Mouse (Mus musculus) heart, postnatal 25 days (tissue): Measurements from ENCODE around the gene Glyr1. TPM values are rescaled to one million over a fixed set of nuclear protein-coding genes. Genes with fewer than 3 reads are reported as not detected.

Experiments
- DNase-seq: peaks from one replicate; pipeline ENCODE4 v3.0.0; 2022; ENCODE audit warnings: low spot score
- intact Hi-C: fragments of 180-260 bp; cut with DNase I; formaldehyde crosslinking; loops from one replicate; pipeline ENCODE4 v1.15.1; 2025
- total RNA-seq, 2 experiments: library from RNA; stranded (reverse); gene quantifications; 2 replicates each; pipeline ENCODE4 v1.2.3; 2021

Gene Glyr1
- total RNA-seq, 2 experiments from 2014 or later, result 42.4 to 46.8 TPM

- intact Hi-C loops, result loop anchor here (5.0 kb wide), 1 partner anchor 46 kb away; no protein-coding TSS in a partner anchor
- DNase-seq, result peak; percentile 98
These were observed 36.4 kb downstream of the Glyr1 start, which contains the start of gene Rogdi for GRCm38 (mm10) chr16:5013054-5013838. Gene Rogdi (minus strand): TSS chr16:5013553.

GRCm38 (mm10) chr16:5012036-5013005, 37.3 kb downstream of the Glyr1 start:
- no peak for DNase-seq
- intact Hi-C loops, result loop anchor here (5.0 kb wide), 1 partner anchor 45 kb away; no protein-coding TSS in a partner anchor

- no peak for DNase-seq
- intact Hi-C loops, result loop anchor here (5.0 kb wide), 1 partner anchor 44 kb away; no protein-coding TSS in a partner anchor
These were observed 38.4 kb downstream of the Glyr1 start for GRCm38 (mm10) chr16:5011285-5011684.

GRCm38 (mm10) chr16:5010371-5010935, 39.2 kb downstream of the Glyr1 start:
- DNase-seq, result no peak

DNA sequence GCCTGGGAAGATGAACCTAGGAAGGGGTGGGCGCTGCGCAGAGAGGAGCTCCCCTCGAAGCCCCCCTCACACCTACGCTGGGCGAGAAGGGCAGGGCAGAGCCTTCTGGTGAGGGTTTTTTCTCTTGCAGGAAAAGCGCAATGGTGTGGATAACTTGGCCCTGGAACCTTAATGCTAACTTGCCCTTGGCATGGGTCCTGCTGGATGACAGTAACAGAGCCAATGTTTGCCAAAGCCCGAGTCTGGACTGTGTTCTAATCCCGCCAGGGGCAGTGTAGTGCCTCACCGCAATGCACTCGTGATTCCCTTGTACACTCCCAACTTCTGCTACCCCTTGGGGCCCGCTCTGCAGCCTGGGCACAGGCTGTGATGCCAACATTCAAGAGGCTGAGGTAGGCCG, 41.6 kb downstream of the Glyr1 start:
- intact Hi-C loops, result no loop called here
- DNase-seq, result no peak

More at GRCm38 (mm10) chr16:5010371-5010935, 39.2 kb downstream of the Glyr1 start:
- intact Hi-C loops, result loop anchor here (5.0 kb wide), 1 partner anchor 43 kb away; no protein-coding TSS in a partner anchor

DNA sequence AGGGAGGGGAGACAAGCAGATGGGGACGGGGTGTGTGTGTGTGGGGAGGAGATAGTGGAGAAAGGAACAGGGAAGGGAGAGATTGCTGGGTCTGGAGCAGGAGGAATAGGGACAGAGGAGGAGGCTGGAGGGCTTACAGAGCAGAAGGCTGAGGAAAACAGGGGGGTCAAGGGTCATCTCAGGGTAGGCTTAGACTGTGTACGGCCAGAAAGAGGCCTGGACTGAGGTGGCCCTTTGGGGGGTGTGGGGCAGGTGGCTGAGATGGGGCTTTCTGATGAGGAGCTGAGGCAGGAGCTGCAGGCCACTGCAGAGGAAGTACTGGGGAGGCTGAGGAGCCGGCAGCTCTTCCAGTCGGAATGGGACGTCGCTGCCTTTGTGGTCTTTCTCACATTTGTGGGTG, 42.2 kb downstream of the Glyr1 start:
- no peak for DNase-seq
- intact Hi-C loops, result no loop called here

DNA sequence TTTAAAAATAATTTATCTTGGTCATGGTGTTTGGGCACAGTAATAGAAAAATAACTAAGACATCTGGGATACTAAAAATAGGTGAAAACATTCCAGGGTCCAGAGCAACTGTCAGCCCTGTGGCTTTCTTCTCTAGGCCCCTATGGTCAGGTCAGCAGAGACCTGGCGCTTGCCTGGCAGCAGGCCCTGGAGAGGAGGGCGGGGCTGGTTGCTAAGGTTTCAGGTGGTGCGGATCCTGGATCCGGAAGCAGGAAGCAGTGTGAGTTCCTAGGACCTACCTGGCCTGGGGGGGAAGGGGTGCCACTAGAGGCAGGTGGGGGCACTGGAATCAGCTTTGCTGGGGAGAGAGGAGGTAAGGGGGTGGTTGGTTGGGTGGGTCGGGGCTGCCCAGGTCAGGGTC, 42.6 kb downstream of the Glyr1 start, which contains the start of gene Smim22:
Gene Smim22 (plus strand): TSS at position 222 of the 400 bp plus-strand sequence.
- no peak for DNase-seq
- intact Hi-C loops, result no loop called here

DNA sequence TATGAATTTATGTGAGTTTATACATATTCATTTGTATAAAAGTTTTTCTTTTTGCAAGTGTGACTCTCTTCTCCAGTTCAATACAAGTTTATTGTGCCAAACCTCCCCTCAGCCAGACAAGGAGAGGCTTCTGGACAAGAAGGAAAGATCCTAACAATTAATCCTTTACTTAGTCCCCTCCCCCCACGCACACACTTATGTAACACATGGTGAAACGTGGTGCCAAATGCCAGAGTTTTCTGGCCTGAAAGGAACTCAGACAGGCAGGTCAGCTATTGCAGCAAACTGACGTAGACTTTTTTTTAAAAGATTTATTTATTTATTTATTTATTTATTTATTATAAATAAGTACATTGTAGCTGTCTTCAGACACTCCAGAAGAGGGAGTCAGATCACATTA, 49.1 kb downstream of the Glyr1 start:
- no peak for DNase-seq
- intact Hi-C loops, result no loop called here

DNA sequence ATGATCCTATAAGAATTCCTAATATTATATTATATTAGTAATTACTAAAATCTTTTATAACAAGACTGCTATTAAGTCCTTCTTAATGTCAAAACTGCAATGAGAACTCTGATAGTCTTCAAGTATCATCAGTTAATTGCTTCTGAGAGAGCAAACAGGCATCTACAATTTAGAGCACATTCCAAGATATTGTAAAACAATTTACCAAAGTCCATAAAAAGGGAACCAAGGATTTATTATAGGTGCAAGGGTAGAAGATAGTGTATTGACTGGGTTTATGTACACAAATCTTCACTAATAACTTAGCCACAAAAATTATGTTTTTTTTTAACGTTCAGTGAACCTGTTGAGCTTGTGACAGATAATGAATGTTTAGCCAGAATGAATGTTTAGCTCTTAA, 50.7 kb downstream of the Glyr1 start:
- intact Hi-C loops, result no loop called here
- no peak for DNase-seq

GRCm38 (mm10) chr16:4997553-4997952, 52.1 kb downstream of the Glyr1 start, which contains the start of gene Sept12:
Gene Sept12 (minus strand): TSS chr16:4997852.
- DNase-seq, result no peak
- intact Hi-C loops, result no loop called here

DNA sequence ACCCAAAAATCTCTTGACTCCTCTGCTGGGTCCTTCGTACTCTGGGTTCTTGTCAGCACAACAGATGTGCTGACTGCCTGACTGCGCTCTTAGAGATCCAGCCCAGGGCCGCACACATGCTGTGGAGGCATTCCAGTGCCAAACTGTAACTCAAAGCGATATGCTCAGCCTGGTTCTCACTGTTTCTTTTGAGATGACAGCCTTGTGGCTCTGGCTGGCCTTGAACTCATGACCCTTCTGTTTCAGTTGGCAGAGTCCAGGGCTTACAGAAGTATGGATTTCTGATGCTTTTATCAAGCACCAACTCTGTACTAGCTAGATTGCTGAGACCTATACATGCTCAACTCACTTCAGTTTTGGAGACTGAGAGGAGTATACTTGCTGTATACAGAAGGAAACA, 56.4 kb downstream of the Glyr1 start:
- DNase-seq, result no peak
- intact Hi-C loops, result no loop called here

- intact Hi-C loops, result no loop called here
- no peak for DNase-seq
These were observed 64.9 kb downstream of the Glyr1 start for GRCm38 (mm10) chr16:4984717-4985116.

DNA sequence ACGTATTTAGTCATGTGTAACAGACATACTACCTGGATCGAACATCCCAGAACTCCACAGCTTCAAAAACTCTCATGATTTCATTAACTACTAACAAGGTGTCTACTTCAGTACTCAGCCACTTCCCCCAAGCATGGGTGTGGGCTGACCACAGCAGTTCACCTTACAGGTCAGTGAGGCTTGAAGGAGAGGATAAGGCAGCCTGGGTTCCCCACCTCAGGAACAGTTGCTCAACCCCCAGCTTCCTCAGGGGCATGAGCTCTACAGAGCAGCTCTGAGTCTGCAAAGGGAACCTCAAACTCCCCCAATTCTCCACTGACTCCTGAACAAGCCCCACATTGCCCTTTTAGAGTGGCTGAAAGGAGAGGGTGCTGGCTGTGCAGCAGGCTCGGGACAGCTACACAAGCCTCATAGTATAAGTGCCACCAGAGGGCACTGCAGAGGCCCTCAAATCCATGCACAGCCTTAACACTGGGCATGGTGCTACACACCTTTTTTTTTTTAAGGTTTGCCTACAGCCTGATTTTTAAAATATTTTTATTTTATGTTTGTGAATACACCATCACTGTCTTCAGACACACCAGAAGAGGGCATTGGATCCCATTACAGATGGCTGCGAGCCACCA, 69.8 kb downstream of the Glyr1 start:
- intact Hi-C loops, result loop anchor here (1.0 kb wide), 1 partner anchor 165 kb away; no protein-coding TSS in a partner anchor
- DNase-seq, result no peak

- intact Hi-C loops, result loop anchor here (1.0 kb wide), 1 partner anchor 167 kb away; no protein-coding TSS in a partner anchor
- DNase-seq, result no peak
These were observed 71.2 kb downstream of the Glyr1 start for GRCm38 (mm10) chr16:4978275-4979051.

DNA sequence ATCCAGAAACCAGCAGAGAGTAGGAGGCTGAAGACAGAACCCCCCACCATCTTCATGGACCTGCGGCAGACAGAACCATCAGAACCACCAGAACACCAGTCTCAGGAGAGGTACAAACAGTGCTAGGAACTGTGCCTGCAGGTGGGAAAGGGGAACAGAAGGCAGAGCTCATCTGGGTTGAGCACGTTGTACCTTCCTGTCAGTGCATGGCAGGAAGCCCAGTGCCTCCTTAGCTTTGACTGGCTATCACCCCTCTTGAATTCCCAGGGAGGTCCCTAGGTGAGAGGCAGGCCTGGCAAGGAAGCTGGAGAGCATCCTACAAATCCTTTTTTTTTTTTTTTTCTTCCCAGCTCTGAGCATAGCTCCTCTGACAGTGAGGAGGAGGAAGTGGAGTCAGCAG, 73.5 kb downstream of the Glyr1 start:
- no peak for DNase-seq
- intact Hi-C loops, result no loop called here

GRCm38 (mm10) chr16:4974521-4974920, 75.1 kb downstream of the Glyr1 start:
- DNase-seq, result no peak
- intact Hi-C loops, result no loop called here

DNA sequence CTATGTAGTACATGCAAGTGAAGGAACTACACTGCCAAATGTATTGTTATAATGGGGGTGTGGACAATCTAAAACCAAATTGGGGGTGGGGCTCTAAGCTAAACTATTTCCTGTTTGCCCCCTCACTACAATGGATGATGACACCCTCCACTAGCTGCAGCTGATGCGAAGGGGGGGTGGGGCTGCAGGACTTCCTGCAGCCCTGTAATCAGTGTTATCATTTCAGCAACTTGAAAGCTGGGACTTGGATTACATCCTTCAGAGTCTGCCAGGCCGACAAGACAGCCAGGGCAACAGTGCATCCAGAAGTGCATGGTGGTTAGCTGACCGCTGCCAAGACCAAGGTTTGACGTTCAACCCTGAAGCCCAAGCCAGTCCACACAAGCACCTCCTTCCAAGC, 78.0 kb downstream of the Glyr1 start:
- intact Hi-C loops, result no loop called here
- DNase-seq, result no peak

DNA sequence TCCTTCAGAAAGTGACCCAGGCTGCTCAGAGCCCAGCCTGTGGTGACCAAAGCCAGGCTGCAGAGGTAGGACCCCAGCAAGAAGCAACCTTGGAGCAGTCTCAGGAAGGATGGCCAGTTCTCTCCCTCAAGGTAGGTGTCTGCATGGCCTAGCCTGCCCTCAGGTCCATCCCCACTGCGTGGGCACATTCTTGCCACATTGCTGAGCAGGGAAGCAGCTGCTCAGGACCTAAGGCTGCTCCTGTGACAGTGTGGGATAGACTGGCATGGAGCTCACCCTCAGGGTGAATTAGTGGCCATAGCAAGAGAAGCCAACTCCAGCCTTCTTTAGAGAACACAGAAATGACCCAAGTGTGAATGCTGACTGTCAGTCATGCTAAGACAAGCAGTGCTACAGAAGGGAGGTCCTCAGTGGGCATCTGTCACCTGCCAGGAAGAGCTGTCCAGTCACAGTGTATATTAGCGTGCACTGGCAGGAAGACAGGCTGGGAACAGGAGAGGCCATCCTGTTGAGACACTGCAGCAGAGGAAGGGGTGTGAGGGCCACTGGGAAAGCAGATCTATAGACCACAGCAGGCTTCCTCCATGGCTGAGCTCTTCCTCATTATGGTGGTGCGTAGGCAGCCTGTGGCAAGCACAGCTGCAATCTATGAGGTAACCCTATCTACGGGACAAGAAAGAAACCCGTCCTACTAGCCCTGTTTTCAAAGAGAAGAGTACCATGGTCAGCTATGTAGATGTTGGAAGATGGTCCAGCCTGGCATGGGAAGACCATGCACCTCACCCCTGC, 80.4 kb downstream of the Glyr1 start:
- DNase-seq, result no peak
- intact Hi-C loops, result loop anchor here (5.0 kb wide), 1 partner anchor 43 kb away; the partner anchor contains the start of gene Rogdi
